Mouse (Mus musculus) erythroblast, embryonic 14.5 days (primary cell): ENCODE measurements at regions not wholly inside any gene's neighbourhood (a gene's known extent, or its start where the extent isn't known, plus 50 kb on each side); places are given as distances from the start of the nearest gene placed in this dataset.

Source experiments
- GATA1 ChIP-seq: IDR thresholded peaks from 2 replicates; pipeline ENCODE4 v1.6.1; 2012; ENCODE audit warnings: low read length, inconsistent platforms, mixed read lengths
- TAL1 ChIP-seq: IDR thresholded peaks from 3 replicates; pipeline ENCODE4 v1.6.1; 2012; ENCODE audit warnings: low read length, inconsistent platforms, mixed read lengths

DNA sequence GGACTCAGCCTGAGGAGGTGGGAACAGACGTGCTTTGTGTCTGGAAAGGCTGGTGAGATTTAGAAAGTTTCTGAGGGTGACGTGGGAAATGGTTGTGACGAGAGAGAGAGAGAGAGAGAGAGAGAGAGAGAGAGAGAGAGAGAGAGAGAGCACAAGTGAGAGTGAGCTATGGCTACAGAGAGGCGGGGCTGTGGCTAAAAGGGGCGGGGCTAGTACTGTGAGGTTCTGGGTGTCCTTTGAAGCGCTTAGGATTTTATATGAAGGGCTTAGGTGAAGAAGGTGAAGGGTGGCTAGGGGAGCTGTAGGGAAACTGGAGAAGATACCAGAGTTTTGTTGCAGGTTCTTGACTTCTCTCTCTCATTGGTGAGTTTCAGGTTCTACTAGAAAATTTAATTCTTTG is 210.6 kb upstream of the Serp2 start:
- no peak for TF ChIP-seq GATA1
- no peak for TF ChIP-seq TAL1
